Mouse (Mus musculus): ENCODE results near the gene Lsg1.

Gene Lsg1

DNA sequence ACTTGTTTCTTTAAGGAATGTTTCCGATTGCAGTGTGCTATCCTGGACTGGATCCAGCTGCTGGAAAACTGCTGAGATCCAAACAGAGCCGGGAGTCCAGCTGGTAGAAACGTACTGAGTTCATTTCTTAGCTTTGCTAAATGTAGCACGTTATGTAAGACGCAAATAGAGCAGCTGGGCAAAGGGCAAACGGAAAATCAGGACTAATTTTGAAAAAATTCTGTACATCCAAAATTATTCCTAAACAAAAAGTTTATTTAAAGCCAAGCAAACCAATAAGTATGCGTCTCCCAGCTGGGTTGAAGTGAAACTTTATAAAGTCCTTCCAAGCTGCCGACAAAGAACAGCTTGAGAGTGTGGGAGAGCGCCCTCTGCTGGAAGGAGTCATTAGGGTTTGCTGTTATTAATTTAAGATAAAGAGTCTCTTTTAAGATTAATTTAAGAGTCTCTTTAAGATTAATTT, 67.0 kb downstream of the Lsg1 start:
- peak; percentile 79 to 85 for DNase-seq (ENCODE audit: low spot score in 2 of 2)

DNA sequence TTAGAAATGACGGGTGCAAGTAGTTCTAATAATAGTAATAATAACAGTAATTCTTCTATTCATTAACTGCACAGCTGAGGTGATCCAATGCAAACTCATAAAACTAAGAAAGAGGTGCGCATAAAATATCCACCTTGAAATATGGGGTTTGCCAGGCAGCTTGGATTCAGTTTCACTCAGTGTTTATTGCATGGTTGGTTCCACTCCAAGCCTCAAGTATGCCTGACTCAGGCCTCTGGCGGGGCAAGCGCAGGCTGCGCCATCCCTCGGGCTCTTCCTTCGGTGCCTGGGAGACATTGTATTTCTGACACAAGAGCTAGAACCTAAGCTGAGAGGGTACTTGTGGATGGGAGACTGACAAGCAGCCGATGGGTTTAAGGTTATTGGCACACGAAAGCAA, 68.8 kb downstream of the Lsg1 start:
- DNase-seq (ENCODE audit: low spot score in 2 of 2) = no peak

DNA sequence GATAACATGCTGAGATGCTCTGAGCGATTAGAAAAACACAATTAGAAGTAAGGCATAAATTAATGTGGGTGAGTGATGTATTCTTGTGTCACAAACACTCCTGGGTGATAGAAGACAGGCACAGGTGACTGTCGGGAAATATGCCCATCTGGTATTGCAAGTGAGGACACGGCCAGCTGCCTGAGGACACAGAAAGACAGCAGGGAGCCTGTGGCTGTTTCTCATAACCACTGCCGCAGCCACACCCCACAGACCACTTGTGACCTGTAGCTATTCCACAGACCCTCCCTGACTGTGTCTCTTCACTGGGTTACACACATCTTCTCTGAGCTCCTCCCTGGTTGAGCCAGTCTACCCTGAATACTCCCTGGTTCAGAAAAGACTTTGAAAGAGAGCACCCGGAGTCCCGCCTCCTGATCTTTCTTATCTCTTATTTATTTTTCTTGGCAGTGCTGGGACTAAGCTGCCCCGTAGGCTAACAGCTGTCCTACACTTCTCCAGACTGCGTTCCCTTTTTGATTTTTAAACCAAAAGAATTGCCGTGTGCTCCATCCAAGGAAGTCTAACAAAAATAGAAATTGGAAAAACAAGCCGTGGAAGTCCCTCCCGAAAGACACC, 69.6 kb downstream of the Lsg1 start:
- no peak for DNase-seq (ENCODE audit: low spot score in 2 of 2)

DNA sequence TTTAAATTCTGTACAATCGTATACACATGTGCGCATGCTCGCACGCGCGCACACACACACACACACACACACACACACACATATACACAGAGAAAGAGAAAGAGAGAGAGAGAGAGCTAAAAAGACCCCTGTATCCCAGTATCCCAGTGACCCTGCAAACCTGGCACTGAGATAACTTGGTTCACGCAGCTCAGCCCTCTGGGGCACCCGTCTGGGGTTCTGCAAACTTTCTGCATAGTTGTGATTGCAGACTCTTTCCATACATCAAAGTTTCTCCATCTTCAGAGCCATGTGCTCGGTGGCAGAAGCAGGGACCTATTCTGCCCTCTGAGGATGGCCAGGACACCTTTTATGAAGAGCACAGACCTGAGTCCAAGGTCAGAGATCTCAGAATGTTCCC, 70.4 kb downstream of the Lsg1 start:
- DNase-seq (ENCODE audit: low spot score in 2 of 2) = no peak

DNA sequence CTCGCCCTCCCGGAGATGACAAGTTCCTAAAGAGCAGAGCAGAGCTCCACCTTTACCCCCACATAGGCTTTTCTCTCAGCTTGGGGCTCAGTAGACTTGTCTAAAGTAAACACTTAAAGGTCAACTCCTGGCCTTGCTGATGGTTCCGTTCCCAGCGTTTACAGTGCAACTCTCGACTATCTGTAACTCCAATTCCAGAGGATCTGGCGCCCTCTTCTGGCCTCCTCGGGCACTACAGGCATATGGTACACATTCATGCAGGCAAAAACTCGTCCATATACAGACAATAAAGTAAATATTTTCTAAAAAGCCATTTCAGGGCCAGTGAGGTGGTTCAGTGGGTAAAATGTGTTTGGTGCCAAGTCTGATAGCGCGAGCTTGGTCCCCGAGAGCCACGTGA, 72.0 kb downstream of the Lsg1 start:
- DNase-seq (ENCODE audit: low spot score in 2 of 2) = peak in 1 of 2 experiments; percentile 34

DNA sequence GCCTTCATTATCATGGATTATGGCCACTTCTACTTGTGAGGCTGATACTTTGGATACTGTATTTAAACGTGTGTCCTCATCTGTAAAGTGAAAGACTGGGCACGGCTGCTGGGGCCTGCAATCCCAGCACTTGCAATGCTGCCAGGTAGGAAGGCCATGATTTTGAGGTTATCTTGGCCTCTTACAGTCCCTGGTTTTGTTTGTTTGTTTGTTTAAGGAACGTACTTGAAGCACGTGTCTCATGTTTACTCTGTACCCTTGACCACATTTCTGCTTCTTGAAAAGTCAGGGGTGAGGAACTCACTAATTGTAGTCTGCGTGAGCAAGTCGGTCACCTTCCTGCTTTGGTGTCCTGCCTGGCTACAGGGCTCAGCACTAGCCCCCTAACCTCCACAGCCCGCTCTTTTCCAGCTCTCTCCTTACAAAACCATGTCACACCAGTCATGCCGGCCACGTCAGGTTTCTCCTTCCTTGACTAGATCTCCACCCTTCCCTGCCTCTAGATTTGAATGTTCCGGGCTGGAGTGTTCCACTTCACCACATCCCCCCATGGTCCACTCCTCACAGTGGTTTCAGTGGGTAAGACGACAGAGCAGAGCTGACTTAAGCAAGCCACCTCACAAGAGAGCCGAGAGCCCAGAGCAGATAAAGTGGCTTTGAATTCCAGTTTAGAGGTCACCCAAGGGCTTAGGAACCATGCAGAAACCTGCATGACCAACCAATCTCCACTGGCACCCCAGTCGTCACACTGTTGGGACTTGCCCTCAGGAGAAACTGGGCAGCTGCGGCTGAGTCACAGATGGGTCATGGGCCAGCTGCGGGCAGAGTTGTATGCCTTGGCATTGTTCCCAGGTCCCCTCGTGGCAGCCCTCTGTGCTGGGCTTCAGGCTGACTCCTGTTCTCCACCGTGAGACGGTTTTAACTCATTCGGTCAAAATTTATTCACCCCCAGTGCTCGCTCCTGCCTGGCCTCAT, 74.1 kb downstream of the Lsg1 start:
- DNase-seq (ENCODE audit: low spot score in 2 of 2) = peak; percentile 61 to 65

DNA sequence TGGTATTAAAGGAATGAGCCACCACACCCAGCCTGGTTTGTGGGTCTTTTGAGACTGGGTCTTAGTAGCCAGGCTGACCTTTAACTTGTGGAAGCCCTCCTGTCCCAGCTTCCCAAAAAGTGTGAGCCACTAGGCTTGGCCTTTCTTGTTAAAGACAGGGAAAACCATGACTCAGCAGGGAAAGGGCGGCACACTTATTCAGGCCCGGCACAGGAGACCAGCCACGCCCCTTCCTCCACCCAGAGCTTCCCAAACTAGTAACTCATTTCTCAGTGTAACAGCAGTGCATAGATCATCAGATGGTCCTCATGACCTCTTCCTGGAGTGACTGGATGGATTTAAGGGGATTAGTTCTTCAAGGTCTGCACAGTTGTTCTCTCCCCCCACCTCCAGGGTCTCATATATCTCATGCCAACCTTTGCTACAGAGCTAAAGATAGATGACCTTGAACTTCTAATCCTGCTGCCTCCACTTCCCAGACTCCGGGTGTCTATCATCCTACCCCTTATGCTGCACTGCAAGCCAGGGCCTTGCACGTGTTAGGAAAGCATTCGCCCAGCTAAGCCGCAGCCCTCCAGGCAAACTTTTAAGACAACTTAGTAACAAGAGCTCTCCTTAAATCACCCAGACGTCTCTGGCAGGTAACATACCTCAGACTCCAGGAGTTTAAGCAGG, 74.9 kb downstream of the Lsg1 start:
- DNase-seq (ENCODE audit: low spot score in 2 of 2) = no peak

DNA sequence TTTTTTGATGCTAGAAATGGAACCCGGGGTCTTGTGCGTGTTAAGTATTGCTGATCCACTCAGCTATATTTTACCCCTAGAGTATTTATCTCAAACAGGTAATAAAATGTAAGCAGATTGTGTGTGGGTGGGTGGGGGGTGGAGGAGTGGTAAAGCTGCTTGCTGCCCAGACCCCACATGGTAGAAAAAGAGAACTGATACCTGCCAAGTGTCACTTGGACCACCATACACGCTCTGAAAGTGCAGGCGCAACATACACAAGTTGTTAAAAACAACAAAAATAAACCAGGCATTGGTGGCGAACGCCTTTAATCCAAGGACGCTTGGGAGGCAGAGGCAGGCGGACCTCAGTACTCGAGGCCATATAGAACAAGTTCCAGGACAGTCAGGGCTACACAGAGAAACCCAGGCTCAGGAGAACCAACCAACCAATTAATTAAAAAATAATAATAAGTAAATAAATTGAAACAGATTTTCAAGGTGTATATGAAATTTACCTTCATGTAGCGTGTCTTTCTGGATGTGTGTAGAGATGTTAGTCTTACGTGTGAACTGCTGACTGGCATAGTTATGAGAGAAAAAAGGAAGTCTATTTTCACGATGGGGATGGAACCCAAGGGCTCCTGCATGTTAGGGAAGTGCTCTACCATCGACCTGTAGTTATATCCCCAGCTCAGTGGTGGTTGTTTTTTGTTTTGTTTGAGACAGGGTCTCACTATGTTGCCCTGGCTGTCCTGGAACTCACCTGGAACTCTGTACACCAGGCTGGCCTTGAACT, 75.6 kb downstream of the Lsg1 start:
- DNase-seq (ENCODE audit: low spot score in 2 of 2) = no peak

DNA sequence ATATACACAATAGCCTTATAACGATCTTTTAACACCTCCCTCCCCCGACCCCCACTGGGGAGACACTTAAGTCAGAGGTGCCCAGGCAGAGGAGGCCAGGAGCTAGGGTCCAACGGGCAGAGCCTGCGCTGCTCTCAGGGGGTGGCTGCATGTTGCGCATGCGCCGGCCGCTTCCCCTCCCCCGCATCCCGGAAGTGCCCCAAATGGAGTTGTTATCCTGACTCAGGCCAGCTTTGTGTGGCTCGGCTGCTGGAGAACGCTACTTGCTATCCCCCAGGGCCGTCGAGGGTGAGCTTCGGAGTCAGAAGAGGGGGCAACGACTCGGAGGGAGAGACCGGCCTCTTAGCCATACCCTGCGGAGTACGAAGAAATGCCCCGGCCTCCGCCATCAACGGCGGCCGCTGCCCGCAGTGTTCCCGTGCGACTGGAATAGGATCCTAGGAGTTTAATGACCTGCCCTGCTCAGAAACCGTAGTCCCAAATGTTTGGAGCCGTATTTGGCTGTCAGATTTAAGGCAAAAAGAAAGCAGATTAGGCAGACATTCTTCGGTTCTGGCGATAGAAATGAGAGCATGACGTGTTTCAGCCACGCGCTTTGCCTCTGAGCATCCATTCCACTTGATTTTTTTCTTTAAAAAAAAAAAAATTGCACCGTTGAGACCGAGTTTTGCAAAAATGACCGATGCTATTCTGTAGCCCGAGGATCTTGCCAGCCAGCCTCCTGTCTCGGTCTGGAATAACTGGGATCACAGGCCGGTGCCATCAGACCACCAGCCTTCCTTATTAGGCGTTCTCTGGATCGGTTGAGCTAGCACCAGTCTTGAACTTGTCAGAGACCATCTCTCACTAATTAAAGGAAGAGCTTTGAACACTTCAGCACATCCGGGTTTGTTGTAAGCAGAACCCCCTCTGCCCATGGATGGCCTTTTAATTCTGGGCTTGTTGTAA, 76.6 kb downstream of the Lsg1 start:
- peak; percentile 92 to 94 for DNase-seq (ENCODE audit: low spot score in 2 of 2)

Measured in right cerebral cortex, postnatal 10 days (tissue).